Mouse (Mus musculus) hindbrain, postnatal 0 days (tissue): ENCODE measurements around the gene Map3k7. TPM values are rescaled to one million over a fixed set of nuclear protein-coding genes. Genes with fewer than 3 reads are reported as not detected.
"Not testable (repeated sequence)": the region's sequence is repeated elsewhere in the genome, so short reads cannot be mapped to it uniquely, and the experiment has no call there.

Experiments
- ATAC-seq: fragments of 200-750 bp; cut with Nextera tagmentation; 2 replicates; pipeline ENCODE4 v1.8.0; 2017; ENCODE audit warnings: mild to moderate bottlenecking, moderate TSS enrichment, moderate library complexity
- DNase-seq: peaks from one replicate; pipeline ENCODE4 v3.0.0-alpha.2; 2015; ENCODE audit warnings: low spot score
- H3K27ac ChIP-seq: fragments of 300-500 bp; sonication (generic); 2 replicates; pipeline ENCODE4 v1.5.1; 2014; ENCODE audit warnings: mild to moderate bottlenecking
- H3K27me3 ChIP-seq: fragments of 300-500 bp; sonication (generic); 2 replicates; pipeline ENCODE4 v1.6.1; 2014; ENCODE audit warnings: low read length, mixed read lengths; ENCODE audit not compliant: insufficient read depth
- H3K36me3 ChIP-seq: fragments of 300-500 bp; sonication (generic); 2 replicates; pipeline ENCODE4 v1.6.1; 2014; ENCODE audit warnings: low read length, mixed read lengths; ENCODE audit not compliant: insufficient read depth
- H3K4me1 ChIP-seq: fragments of 300-500 bp; sonication (generic); 2 replicates; pipeline ENCODE4 v1.6.1; 2014; ENCODE audit warnings: antibody characterized with exemption, low read length, mixed read lengths; ENCODE audit not compliant: insufficient read depth
- H3K4me2 ChIP-seq: fragments of 300-500 bp; sonication (generic); 2 replicates; pipeline ENCODE4 v1.6.1; 2014; ENCODE audit warnings: low read depth, mild to moderate bottlenecking, low read length, moderate library complexity, mixed read lengths
- H3K4me3 ChIP-seq: fragments of 300-500 bp; sonication (generic); 2 replicates; pipeline ENCODE4 v1.5.1; 2014; ENCODE audit warnings: low read length
- H3K9ac ChIP-seq: fragments of 300-500 bp; sonication (generic); replicated peaks from 2 replicates; pipeline ENCODE4 v1.6.1; 2014; ENCODE audit warnings: mild to moderate bottlenecking, low read length, moderate library complexity, mixed read lengths
- H3K9me3 ChIP-seq: fragments of 300-500 bp; sonication (generic); 2 replicates; pipeline ENCODE4 v1.6.1; 2016; ENCODE audit warnings: low read length, mixed read lengths
- CTCF ChIP-seq: IDR thresholded peaks from 2 replicates; pipeline ENCODE4 v1.5.1; 2016; ENCODE audit warnings: antibody characterized with exemption, control low read depth, low read depth
- WGBS: fragments of 180-500 bp; shearing (Covaris S2); extraction: QIAGEN DNeasy Blood & Tissue Kit; methylation state at CpG from one replicate; pipeline ENCODE4 v1.1.7; 2014; 5-methylcytosine and 5-hydroxymethylcytosine counted together
- polyA plus RNA-seq: library from polyadenylated mRNA; unstranded; fragments of >200 nt; fragmentation: Nextera tagmentation; extraction: Ambion mirVana; gene quantifications from 2 replicates; pipeline ENCODE4 v1.2.1, GENCODE M21; 2015
- total RNA-seq: library from RNA; depleted of rRNA; stranded (reverse); fragments of >200 nt; gene quantifications from 2 replicates; pipeline ENCODE4 v1.2.3, GENCODE M21; 2014

The Map3k7 gene
- total and polyA plus RNA-seq, 2 experiments from 2014 or later, result 16.0 to 47.0 TPM

DNA sequence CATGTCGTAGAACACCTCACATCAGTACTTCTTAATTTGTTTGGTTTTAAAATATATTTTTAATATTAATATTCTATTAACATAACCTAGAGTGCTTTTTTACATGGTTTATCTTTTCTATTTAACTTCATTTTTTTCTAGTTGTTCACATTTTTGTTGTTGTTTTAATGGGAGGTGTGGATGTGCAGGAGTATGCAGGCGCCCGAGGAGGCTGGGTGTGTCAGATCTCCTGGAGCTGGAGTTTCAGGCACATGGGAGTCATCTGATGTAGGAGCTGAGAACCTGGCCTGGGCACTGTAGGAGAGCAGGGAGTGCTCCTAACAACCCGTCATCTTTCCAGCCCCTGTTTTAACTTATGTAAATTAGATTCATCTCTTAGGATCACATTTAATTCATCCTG is 44.2 kb downstream of the Map3k7 start:
- Histone ChIP-seq H3K4me2 (no peak overlapping the region), H3K4me1 (no peaks in the 10 kb centered on the region), H3K36me3 (peaks cover 28% of the 10 kb centered on the region), H3K9me3 (no peaks in the 10 kb centered on the region), H3K9ac (no peak overlapping the region), H3K27me3 (no peaks in the 10 kb centered on the region), H3K27ac (no peak overlapping the region), H3K4me3 (no peak overlapping the region)
- no peak for TF ChIP-seq CTCF
- WGBS, result 88% methylated on average over 4 of the region's 4 CpGs
- no peak for DNase-seq
- no peak for ATAC-seq

DNA sequence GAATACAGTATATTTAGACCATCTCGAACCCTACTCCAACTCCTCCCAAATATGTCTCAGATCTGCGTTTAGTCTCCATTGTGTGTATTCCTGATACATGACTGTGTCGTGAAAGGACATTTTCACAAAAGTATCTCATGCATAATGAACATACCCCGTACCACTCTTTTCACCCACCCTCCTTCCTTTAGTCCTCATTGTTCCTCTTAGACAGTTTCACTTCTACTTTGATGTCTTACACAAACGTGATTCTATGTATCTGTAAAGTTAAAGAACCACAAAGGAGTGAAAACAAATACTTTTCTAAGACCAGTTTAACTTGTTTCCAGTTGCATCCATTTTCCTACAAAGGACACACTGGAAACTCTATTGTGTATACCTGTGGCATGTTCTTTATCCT is 46.9 kb downstream of the Map3k7 start:
- Histone ChIP-seq H3K27me3 (no peaks in the 10 kb centered on the region), H3K4me2 (no peak overlapping the region), H3K4me3 (no peak overlapping the region), H3K27ac (no peak overlapping the region), H3K4me1 (no peaks in the 10 kb centered on the region), H3K36me3 (peaks cover 36% of the 10 kb centered on the region), H3K9me3 (no peaks in the 10 kb centered on the region), H3K9ac (no peak overlapping the region)
- ATAC-seq, result no peak
- no peak for TF ChIP-seq CTCF
- DNase-seq, result no peak
- WGBS, result 86% methylated on average over 5 of the region's 5 CpGs

DNA sequence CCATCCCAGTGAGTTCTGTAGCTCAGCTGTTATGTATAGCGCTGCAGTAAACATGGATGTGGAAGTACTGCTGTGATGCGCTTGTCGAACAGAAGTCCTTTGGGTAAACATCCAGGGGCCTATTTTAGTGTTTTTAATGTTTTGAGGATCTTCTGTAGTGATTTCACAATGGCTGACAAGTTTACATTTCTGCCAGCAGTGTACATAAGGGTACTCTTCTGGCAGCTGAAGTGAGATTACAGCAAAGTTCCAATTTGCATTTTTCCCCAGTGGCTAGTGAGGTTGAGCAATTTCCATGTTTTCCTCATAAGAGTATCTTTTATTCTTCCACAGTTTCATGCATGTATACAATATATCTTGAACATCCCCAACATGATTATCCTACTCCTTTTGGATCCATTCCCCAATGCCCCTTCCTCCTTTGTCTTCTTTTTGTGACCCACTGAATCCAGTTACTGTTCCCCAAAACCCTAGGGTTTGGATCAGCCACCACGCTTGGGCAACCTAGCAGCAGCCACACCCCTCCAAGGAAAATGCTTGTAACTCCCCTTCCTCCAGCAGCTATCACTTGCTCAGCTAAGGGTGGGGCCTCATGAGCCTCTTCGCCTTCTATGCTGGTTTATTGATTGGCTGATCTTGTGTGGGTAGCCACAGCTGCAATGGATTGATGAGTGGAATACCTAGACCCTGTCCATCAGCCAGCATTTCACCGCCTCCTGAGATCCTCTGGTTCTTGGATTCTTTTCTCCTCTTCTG is 47.5 kb downstream of the Map3k7 start:
- H3K4me2 ChIP-seq, result no peak overlapping the region
- DNase-seq (no peak), ATAC-seq (no peak)
- peaks cover 42% of the 10 kb centered on the region for H3K36me3 ChIP-seq
- no peaks in the 10 kb centered on the region for H3K4me1 ChIP-seq
- no peaks in the 10 kb centered on the region for H3K27me3 ChIP-seq
- no peaks in the 10 kb centered on the region for H3K9me3 ChIP-seq
- no peak overlapping the region for H3K9ac ChIP-seq
- no peak for TF ChIP-seq CTCF
- no peak overlapping the region for H3K27ac ChIP-seq
- 90% methylated on average over 6 of the region's 6 CpGs for WGBS
- no peak overlapping the region for H3K4me3 ChIP-seq

DNA sequence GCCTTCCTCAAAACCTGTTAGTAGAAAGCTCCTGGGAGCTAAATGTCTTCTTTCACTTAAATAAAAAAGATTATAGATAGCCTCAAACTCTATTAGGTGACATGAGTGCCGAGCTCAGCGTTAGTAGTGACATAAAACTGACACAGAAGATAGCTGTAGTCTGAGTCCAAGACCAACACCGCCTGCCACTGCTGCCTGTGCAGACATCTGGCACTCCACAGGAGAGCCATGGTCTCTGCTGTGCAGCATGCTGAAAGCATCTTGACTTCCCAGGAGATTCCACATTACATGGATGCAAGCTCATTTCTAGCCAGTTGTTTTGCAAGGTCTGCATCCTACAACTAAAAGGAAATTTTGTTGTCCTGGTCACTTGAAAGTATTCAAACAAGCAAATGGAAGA is 57.2 kb downstream of the Map3k7 start:
- Histone ChIP-seq H3K27me3 (no peaks in the 10 kb centered on the region), H3K4me3 (no peak overlapping the region), H3K27ac (no peak overlapping the region), H3K4me1 (no peaks in the 10 kb centered on the region), H3K4me2 (no peak overlapping the region), H3K9me3 (no peaks in the 10 kb centered on the region), H3K36me3 (peaks cover 22% of the 10 kb centered on the region), H3K9ac (no peak overlapping the region)
- WGBS, result 77% methylated on average over 3 of the region's 3 CpGs
- TF ChIP-seq CTCF, result no peak
- DNase-seq (peak; percentile 24), ATAC-seq (no peak)

DNA sequence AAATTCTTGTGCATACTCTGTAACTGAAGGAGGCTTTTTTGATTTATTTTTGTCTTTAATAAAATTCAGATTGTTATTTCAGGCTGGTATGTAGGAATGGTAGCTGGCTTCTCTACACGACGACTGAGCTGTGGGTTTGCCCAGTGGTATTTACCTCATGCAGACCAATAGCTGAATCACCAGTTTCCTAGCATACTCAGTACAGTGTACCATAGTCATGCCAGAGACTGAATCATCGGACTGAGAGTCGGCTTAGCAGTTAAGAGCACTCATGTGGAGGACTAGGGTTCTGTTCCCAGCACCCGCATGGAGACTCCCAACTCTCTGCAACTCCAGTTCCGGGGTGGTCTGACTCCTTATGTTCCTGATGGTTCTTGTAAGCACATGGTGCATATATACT is 58.4 kb downstream of the Map3k7 start:
- no peak for TF ChIP-seq CTCF
- H3K4me1 ChIP-seq, result no peaks in the 10 kb centered on the region
- peaks cover 17% of the 10 kb centered on the region for H3K36me3 ChIP-seq
- H3K9me3 ChIP-seq, result no peaks in the 10 kb centered on the region
- H3K9ac ChIP-seq, result no peak overlapping the region
- H3K4me3 ChIP-seq, result no peak overlapping the region
- DNase-seq (no peak), ATAC-seq (no peak)
- no peak overlapping the region for H3K4me2 ChIP-seq
- H3K27ac ChIP-seq, result no peak overlapping the region
- no peaks in the 10 kb centered on the region for H3K27me3 ChIP-seq
- WGBS, result 94% methylated on average over 6 of the region's 6 CpGs

DNA sequence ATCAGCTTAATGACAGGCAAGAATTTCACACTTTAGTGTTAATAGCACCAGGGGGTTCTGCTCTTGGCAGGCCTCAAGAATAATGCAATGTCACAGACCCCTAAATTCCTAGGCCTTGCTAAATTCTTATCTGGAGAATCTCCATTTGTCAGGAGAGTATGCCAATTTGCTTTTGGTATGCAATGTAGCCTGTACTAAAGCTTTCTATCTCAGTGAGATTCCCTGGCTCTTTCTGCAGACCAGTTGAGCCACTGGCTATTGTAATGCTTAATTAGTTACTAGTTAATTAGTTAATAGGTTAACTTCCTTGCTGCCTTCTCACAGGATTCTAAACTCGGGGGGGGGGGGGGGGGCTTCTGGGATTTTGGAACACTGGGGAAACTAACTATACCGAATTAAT is 60.3 kb downstream of the Map3k7 start:
- not testable (repeated sequence) for H3K9me3 ChIP-seq, H3K9ac ChIP-seq, H3K27ac ChIP-seq, ATAC-seq, H3K4me1 ChIP-seq, H3K27me3 ChIP-seq, DNase-seq, H3K4me3 ChIP-seq, H3K4me2 ChIP-seq
- peaks cover 12% of the 10 kb centered on the region for H3K36me3 ChIP-seq
- WGBS, result 72% methylated on average over 2 of the region's 2 CpGs

DNA sequence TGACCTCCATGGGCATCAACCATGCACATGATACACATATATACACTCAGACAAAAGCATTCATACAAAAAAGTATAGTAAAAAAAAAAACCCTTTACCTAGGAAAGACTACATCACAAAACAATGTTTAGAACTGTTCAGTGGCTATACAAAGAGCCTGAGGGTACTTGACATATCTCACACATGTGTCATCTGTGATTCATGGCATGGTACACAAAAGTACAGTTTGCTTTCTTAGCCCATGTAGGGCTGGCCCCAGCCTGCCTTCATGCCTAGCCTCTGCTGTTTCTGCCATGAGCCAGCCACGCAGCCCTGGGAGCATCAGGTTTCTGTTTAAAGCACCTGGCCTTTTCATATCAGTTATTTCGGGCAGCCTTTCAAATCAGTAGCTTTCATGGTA is 61.2 kb downstream of the Map3k7 start:
- DNase-seq (no peak), ATAC-seq (no peak)
- TF ChIP-seq CTCF, result no peak
- H3K27ac ChIP-seq, result no peak overlapping the region
- no peaks in the 10 kb centered on the region for H3K4me1 ChIP-seq
- H3K9me3 ChIP-seq, result no peaks in the 10 kb centered on the region
- H3K9ac ChIP-seq, result no peak overlapping the region
- no peak overlapping the region for H3K4me2 ChIP-seq
- H3K27me3 ChIP-seq, result no peaks in the 10 kb centered on the region
- H3K36me3 ChIP-seq, result 0 out of 2 replicates have a peak, but pooled peaks cover 7% of the 10 kb centered on the region
- no peak overlapping the region for H3K4me3 ChIP-seq
- WGBS, result 100% methylated on average over 2 of the region's 2 CpGs
